Mouse (Mus musculus) limb, embryonic 13.5 days (tissue): ENCODE measurements at regions not wholly inside any gene's neighbourhood (a gene's known extent, or its start where the extent isn't known, plus 50 kb on each side); places are given as distances from the start of the nearest gene placed in this dataset.

Experiments used
- ATAC-seq: fragments of 200-750 bp; cut with Nextera tagmentation; 2 replicates; pipeline ENCODE4 v1.8.0; 2017; ENCODE audit warnings: low read depth, moderate number of reproducible peaks, moderate TSS enrichment; ENCODE audit not compliant: low FRiP score
- H3K27ac ChIP-seq: fragments of 300-500 bp; sonication (generic); 2 replicates; pipeline ENCODE4 v1.5.1; 2015; ENCODE audit warnings: inconsistent platforms, mild to moderate bottlenecking, moderate library complexity
- H3K27me3 ChIP-seq: fragments of 300-500 bp; sonication (generic); 2 replicates; pipeline ENCODE4 v1.6.1; 2015; ENCODE audit warnings: mild to moderate bottlenecking, inconsistent platforms
- H3K36me3 ChIP-seq: fragments of 300-500 bp; sonication (generic); 2 replicates; pipeline ENCODE4 v1.6.1; 2015; ENCODE audit warnings: inconsistent platforms, mild to moderate bottlenecking, moderate library complexity
- H3K4me1 ChIP-seq: fragments of 300-500 bp; sonication (generic); 2 replicates; pipeline ENCODE4 v1.6.1; 2015; ENCODE audit warnings: inconsistent platforms
- H3K4me2 ChIP-seq: fragments of 300-500 bp; sonication (generic); replicated peaks from 2 replicates; pipeline ENCODE4 v1.6.1; 2015; ENCODE audit warnings: inconsistent platforms, mild to moderate bottlenecking, moderate library complexity
- H3K4me3 ChIP-seq: fragments of 300-500 bp; sonication (generic); 2 replicates; pipeline ENCODE4 v1.5.1; 2015; ENCODE audit warnings: moderate library complexity, mild to moderate bottlenecking, inconsistent platforms
- H3K9ac ChIP-seq: fragments of 300-500 bp; sonication (generic); 2 replicates; pipeline ENCODE4 v1.6.1; 2015; ENCODE audit warnings: mild to moderate bottlenecking, inconsistent platforms
- H3K9me3 ChIP-seq: fragments of 300-500 bp; sonication (generic); 2 replicates; pipeline ENCODE4 v1.6.1; 2016; ENCODE audit warnings: inconsistent platforms
- WGBS: fragments of 180-500 bp; shearing (Covaris S2); methylation state at CpG from one replicate; pipeline ENCODE4 v1.1.7; 2015; 5-methylcytosine and 5-hydroxymethylcytosine counted together

GRCm38 (mm10) chr16:79142813-79143212 lies 51.9 kb upstream of the Tmprss15 start:
- Histone ChIP-seq H3K36me3 (no peaks in the 10 kb centered on the region), H3K9ac (no peak overlapping the region)

More at GRCm38 (mm10) chr16:79142813-79143212, 51.9 kb upstream of the Tmprss15 start:
- WGBS: 63% methylated on average over 1 of the region's 1 CpGs
- Histone ChIP-seq H3K4me3 (no peak overlapping the region), H3K27me3 (no peaks in the 10 kb centered on the region), H3K4me1 (no peaks in the 10 kb centered on the region), H3K27ac (no peak overlapping the region), H3K9me3 (no peaks in the 10 kb centered on the region), H3K4me2 (no peak overlapping the region)
- ATAC-seq: no peak
